Mouse (Mus musculus) cerebellum, adult 11 months (tissue): ENCODE measurements at regions not wholly inside any gene's neighbourhood (a gene's known extent, or its start where the extent isn't known, plus 50 kb on each side); places are given as distances from the start of the nearest gene placed in this dataset.

Experiments used
- DNase-seq: peaks from one replicate; pipeline ENCODE4 v3.0.0; 2022

DNA sequence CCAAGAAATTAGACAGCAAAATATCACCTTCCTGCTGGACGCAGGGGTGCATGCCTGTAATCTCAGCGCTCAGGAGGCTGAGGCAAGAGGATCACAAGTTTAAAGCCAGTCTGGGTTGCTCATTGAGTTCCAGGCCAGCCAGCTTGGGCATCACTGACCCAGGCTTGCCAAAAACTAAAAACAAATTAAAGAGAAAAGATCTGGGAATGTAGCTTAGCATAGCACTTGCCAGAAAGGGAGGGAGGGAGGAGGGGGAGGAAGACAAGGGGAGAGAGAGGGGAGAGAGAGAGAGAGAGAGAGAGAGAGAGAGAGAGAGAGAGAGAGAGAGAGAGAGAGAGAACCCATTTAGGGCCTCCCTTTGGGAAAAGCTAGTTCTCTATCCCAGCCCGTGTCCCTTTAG is 112.7 kb upstream of the Thy1 start:
- no peak for DNase-seq

- DNase-seq = no peak
Measured at GRCm38 (mm10) chr9:43934012-43934690, 109.0 kb upstream of the Thy1 start.

- no peak for DNase-seq
Measured at GRCm38 (mm10) chr9:43934691-43935064, 108.5 kb upstream of the Thy1 start.

DNA sequence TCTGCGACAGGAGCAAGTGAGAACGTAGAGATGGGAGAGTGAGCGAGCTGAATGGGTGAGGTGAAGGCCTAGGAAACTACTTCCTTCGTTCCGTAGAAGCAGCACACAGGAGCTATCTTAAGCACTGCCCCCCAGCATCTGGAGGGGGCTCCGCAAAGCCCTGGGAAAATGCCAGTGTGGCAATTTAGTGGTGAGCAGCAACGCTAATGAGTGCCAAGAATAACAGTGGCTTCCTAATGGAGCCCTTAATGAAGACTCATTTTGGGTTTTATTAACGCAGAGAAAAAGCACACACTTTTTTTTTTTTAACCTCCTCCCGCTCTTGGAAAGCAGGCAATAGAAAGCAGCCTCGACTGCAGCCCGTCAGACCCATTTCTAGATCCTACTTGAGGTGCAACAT is 103.8 kb upstream of the Thy1 start:
- DNase-seq = no peak

DNA sequence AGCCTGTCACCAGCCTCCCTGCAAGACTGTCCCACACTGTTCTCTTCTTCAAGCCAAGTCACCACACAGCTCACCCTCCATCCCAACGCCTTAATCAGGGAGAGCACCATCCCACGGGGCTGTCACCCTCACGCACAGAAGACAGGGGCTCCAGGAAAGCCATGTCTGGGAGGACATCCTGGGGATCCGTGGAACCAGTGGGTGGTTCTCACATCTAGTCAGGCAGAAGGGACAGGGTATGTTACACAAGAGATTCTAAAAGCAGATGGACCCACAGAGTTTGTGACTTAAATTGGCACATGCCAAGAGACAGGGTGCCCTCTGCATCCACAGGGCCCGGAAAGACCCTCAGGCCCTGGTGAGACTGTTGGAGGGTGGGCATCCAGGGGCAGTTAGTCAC is 101.0 kb upstream of the Thy1 start:
- no peak for DNase-seq

GRCm38 (mm10) chr9:43943522-43943921 is 99.7 kb upstream of the Thy1 start:
- DNase-seq = no peak

DNA sequence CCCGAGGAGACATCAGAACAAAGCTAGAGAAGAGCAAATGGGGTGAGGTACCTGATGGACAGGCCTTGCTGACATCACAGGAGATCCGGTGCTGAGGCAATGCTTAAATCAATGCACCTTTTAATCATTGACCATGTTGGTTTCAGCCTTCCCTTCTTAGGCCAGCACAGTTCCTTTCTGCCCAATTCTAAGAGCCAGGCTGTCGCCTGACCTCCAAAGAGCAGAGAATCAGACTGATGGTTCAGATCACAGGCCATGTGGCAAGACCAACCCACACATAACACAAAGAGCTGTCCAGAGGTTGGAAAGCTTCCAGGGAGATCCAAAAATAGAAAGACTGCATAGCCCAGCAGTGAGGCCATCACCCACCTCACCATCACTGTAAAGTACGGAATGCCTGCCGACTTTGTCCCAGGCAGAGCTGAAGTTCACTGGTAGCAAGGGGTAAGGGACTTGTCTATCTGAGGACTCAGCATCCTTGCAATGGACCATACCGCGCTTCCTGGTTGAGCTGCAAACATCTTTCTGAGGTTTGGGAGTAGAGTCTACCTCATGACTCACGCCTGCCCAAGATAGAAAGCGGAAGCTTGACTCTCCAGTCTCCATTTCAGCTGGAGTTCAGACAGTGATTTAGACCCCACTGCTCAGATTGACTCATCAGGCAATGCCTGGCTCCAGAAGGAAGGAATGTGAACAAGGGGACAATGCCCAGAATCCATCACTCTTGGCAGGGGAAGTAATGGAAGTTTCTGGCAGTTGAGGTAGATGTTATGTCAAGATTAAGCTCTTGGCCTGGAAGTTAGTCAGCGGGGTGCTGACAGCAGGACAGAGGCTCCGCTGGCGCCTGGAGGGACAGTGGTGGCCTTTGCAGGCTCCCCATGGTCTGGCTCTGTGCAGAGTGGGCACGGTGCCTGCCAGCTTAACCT is 98.1 kb upstream of the Thy1 start:
- no peak for DNase-seq

DNA sequence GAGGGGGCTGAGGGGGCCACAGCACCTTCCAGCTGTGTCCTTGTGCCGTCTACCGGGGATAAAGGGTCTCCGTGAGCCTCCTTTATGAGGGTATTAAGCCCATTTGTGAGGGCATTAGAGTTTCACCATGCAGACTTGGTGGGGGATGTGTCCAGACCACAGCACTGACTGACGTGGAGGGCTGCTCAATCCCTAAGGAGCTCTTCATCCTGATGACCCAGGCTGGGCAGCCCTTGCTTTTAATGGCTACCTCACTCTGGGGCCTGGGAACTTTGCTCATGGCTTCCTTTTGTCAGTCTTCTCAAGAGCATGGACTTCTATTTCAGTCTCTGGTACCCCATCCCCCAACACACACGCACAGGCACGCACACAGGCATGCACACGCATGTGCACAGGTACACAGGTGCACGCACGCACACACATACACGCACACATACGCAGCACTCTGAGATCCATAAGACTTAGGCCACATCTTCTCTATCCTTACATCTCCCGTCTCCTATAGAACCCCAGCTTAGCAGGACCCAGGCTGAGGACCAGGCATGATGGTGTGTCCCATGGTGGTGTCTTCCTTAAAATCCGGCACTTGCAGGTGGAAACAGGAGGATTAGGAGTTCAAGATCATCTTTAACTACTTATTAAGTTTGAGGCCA is 97.1 kb upstream of the Thy1 start:
- DNase-seq = no peak

- no peak for DNase-seq
Measured at GRCm38 (mm10) chr9:43947089-43947488, 96.1 kb upstream of the Thy1 start.

- DNase-seq = no peak
Measured at GRCm38 (mm10) chr9:43947490-43948150, 95.6 kb upstream of the Thy1 start.

- peak; percentile 32 for DNase-seq
Measured at GRCm38 (mm10) chr9:43953128-43953527, 90.1 kb upstream of the Thy1 start.

- no peak for DNase-seq
Measured at GRCm38 (mm10) chr9:43959541-43959940, 83.6 kb upstream of the Thy1 start.

DNA sequence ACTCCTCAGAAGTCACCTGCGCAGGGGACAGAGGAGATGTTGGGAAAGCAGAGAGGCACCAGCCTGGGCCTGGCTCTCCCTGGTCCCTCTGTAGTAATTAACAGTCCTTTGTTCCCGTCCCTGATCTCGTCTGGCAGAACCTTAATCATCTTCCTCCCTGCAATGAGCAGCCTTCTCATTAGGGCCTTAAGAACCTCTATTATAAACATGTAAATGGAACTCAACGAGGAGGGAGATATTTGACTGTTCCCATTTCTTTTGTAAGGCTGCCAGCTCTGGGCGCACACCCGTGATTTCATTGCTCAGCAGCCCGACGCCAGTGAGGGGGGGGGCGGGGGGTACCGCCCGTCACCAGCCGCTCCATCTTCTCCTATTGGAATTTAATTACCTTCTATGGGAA is 81.8 kb upstream of the Thy1 start:
- DNase-seq = no peak

GRCm38 (mm10) chr9:43965171-43965570 is 78.0 kb upstream of the Thy1 start:
- no peak for DNase-seq

- DNase-seq = no peak
Measured at GRCm38 (mm10) chr9:43965811-43966210, 77.4 kb upstream of the Thy1 start.

DNA sequence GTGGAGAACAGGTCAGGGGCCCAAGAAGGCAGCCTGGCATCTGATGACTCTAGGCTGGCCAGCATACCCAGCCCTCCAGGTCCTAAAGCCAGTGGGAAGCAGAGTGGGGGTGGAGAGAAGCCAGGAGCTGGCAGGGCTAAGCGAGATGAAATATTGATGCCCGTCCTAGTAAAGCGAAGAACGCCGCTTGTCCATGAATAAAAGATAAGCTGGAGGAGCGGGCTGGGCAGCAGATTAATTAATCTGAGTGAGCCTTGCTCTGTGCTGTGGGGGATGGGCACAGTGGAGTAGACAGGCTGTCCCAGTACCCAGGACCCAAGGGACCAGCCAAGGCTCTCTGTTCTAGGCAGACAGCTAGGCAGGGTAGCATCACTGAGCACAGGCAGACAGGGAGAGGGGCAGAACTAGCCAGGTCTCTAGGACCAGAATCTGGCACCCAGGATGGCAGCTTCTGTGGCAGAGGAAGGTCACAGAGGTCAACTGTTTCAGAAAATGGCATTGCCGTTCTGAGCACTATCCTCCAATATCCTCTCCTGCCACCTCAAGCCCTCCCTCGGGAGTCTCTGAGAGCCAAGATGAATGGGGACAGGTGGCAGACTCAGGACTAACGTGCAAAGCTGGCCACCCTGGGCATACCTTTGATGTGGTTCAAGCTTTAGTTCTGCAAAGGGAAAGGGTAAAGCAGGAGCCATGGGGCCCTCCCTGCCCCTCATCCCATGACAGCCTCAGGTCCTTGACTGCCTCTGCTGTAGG is 73.0 kb upstream of the Thy1 start:
- DNase-seq = peak; percentile 31

DNA sequence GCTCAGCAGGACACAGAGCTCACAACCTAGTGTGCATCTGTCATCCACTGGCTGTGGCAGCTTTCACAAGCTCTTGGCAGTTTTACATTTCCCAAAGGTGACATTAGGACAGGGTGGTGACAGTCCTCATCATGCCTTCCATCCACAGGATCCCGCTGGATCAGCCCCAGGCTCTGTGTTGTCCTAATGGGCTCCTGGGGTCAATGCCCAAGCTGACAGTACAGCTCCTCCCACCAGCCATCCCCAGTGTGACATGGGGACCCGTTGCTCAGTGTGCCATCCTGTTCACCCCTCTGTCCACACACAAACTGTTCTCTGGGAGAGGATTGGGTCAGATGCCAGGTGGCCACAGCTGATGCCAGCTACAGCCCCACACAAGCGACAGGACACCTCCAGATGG is 72.3 kb upstream of the Thy1 start:
- peak; percentile 36 for DNase-seq

- peak; percentile 71 for DNase-seq
Measured at GRCm38 (mm10) chr9:43972290-43972689, 70.9 kb upstream of the Thy1 start.

GRCm38 (mm10) chr9:43975405-43975804 is 67.8 kb upstream of the Thy1 start:
- no peak for DNase-seq

DNA sequence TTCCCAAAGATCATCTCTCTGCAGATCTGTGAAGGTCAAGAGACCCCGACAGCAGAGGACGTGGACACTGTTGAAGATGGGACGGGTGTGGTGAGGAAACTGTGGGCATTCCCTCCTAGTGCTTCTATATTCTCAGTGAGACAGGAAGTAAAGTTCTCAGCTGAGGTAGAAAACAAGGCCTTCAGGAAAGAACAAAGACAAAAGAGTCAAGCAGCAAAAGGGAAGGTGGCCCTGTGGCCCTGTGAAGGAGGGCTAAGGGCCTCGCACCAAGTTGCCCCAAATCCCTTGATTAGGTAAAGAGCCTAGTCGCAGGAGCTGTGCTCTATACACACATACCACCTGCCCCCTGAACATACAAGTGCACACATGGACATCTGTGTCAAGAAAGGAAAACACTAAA is 66.8 kb upstream of the Thy1 start:
- no peak for DNase-seq

- DNase-seq = no peak
Measured at GRCm38 (mm10) chr9:43977773-43978172, 65.4 kb upstream of the Thy1 start.

DNA sequence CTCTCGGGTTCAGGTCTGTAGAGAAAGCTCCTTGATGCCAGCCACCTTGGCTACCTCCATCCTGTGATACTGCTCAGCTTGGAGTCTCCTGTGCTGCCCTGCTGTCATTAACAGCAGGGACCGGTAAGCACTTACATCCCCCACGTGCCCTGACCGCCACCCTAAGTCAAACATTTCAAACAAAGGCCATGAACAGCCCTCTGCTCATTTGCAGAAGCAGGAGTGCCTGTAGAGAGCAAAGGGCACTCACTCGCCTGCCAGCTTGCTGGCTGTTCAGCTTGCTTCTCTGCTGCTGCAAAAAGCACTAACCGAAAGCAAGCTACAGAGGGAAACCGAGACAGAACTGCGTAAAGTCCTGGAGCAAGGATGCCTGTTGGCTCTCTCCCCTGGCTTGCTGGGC is 61.8 kb upstream of the Thy1 start:
- no peak for DNase-seq
